Mouse (Mus musculus) testis, adult 2 months (tissue): ENCODE measurements at regions not wholly inside any gene's neighbourhood (a gene's known extent, or its start where the extent isn't known, plus 50 kb on each side); places are given as distances from the start of the nearest gene placed in this dataset.

Source experiments
- CTCF ChIP-seq: fragments of 200-500 bp; IDR thresholded peaks from 2 replicates; pipeline ENCODE4 v1.5.1; 2012; ENCODE audit warnings: low read depth, mild to moderate bottlenecking, inconsistent platforms, low read length, moderate library complexity; ENCODE audit not compliant: control insufficient read depth, insufficient read depth, insufficient replicate concordance
- POLR2A ChIP-seq: fragments of 200-500 bp; IDR thresholded peaks from 2 replicates; pipeline ENCODE4 v1.6.1; 2012; ENCODE audit warnings: low read depth, mild to moderate bottlenecking, inconsistent platforms, low read length, moderate library complexity; ENCODE audit not compliant: control insufficient read depth

- TF ChIP-seq POLR2A (no peak), CTCF (no peak)
These were observed 250.2 kb upstream of the Sash1 start for GRCm38 (mm10) chr10:9136099-9136498.
